Mouse (Mus musculus) C2C12 (cell line): Measurements from ENCODE around the gene Ccdc6.

Experiments used
- CEBPB ChIP-seq: IDR thresholded peaks from one replicate; pipeline ENCODE4 v1.6.1; 2011; ENCODE audit warnings: low read depth, mild to moderate bottlenecking, control low read depth, moderate library complexity
- CTCF ChIP-seq: IDR thresholded peaks from one replicate; pipeline ENCODE4 v1.5.1; 2011; ENCODE audit not compliant: control insufficient read depth, insufficient read depth, insufficient read length
- FOSL1 ChIP-seq: IDR thresholded peaks from one replicate; pipeline ENCODE4 v1.8.0; 2011; ENCODE audit warnings: mild to moderate bottlenecking, low read length; ENCODE audit not compliant: poor library complexity, insufficient read depth, severe bottlenecking
- MAX ChIP-seq: IDR thresholded peaks from one replicate; pipeline ENCODE4 v1.6.1; 2011; ENCODE audit warnings: mild to moderate bottlenecking, control low read depth
- USF1 ChIP-seq: IDR thresholded peaks from one replicate; pipeline ENCODE4 v1.6.1; 2011; ENCODE audit warnings: low read depth, mild to moderate bottlenecking, control low read depth, moderate library complexity

- TF ChIP-seq CTCF (no peak), CEBPB (no peak), USF1 (no peak), MAX (no peak), FOSL1 (no peak)
Measured at GRCm38 (mm10) chr10:70195786-70196185, 98.9 kb downstream of the Ccdc6 start.
